Mouse (Mus musculus) large intestine, adult 2 months (tissue): ENCODE data around the gene Tor4a. TPM values are rescaled to one million over a fixed set of nuclear protein-coding genes. Genes with fewer than 3 reads are reported as not detected.
A peak's percentile ranks its signal among the peaks of the same experiment; 100 is the strongest.

Experiments
- DNase-seq: peaks from one replicate; pipeline ENCODE4 v3.0.0-alpha.2; 2012; ENCODE audit warnings: low read depth, low spot score
- WGBS: fragments of 180-500 bp; shearing (Covaris S2); methylation state at CpG from one replicate; pipeline ENCODE4 v1.1.7; 2018; 5-methylcytosine and 5-hydroxymethylcytosine counted together
- polyA plus RNA-seq: library from polyadenylated mRNA; depleted of rRNA; stranded (reverse); fragments of >200 nt; gene quantifications from 2 replicates; pipeline ENCODE4 v1.2.3, GENCODE M21; 2012

The Tor4a gene
- polyA plus RNA-seq, 1 experiment: 22.7 TPM

GRCm38 (mm10) chr2:25227406-25227805, 30.7 kb upstream of the Tor4a start:
- WGBS: 68% methylated on average over 4 of the region's 4 CpGs
- DNase-seq: no peak

DNA sequence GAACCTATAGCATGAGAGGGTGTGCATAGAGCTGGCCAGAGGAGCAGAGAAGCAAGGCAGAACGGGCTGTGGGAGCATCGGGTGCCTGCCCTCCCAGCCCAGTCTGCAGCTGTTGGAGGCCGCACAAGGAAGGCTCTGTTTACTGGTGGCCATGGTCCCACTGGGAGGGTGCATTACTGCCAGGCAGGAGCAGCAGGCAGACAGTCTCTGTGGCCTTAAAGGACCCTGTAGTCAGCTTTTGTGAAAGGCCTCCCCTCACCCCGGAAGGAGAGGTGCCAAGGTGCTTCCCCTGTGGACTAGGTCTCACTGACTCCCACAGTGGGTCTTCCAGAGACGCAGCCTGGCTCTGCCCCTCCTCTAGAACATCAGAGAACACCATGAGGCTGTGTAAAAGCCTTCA, 30.2 kb upstream of the Tor4a start:
- WGBS: 47% methylated on average over 5 of the region's 5 CpGs
- DNase-seq: no peak

DNA sequence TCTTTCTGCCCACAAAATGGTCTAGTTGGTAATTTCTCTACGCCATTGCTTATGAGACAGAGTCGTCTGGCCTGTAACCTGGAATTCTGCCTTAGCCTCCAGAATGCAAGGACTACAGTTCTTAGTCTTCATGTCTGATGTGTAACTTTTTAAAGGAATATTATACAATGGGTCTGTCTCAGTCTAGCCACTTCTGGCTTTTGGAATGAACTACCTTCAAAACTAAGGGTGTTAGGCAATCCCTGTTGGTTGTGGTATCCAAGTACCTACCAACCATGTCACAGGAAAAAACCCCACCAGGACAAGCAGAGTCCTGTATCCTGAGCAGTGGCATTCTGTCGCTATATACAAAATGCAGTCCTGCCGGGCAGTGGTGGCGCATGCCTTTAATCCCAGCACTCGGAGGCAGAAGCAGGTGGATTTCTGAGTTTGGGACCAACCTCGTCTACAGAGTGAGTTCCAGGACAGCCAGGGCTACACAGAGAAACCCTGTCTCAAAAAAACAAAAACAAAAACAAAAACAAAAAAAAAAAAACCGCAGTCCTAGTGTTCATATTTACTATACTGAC, 29.2 kb upstream of the Tor4a start:
- WGBS: 60% methylated on average over 8 of the region's 8 CpGs
- no peak for DNase-seq

DNA sequence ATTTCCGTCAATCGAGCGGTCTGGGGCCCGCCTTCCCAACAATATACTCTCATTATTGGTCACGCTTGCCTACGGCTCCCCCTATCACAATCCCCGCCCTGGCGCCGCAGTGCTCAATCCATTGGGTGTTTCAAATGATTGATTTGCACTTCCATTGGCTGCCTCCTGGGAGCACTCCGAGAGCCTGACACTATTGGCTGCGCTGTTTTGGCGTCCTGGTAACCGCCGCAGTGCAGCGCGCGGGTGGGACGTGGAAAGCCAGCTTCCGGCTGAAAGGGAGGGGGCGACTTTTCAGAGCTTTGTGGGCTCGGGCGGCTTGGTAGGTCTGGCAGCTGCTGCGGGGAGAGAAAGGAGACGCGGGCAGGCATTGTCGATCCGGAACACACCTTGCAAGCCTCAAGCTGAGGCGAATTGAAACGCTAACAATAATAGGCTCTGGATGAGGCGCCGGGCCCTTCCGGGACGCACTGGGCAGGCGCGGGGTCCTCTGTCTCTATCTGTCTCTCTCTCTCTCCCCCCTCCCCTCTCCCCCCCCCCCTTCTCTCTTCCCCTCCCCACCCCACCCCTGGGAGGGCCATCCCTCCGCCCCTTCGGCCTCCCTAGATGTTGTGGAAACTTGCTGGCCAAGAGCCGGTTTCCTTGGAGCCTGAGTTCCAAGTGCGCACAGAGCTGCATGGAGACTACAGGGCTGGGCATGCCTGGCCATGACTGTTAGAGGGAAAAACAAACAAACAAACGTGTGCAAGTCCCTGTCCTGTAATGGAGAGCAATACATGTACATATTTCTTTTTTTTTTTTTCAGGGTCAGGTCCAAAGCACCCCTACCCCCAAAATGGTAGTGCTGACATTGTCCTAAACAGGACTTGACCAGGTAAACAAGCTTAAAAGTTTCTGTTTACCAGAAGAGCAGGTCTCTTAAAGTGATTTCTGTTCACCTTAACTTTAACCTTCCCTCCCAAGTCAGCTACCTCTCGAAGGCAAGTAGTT, 28.4 kb upstream of the Tor4a start:
- 1% methylated on average over 41 of the region's 41 CpGs for WGBS
- DNase-seq: peak; percentile 96

- under 1% methylated on average over 17 of the region's 17 CpGs for WGBS
- no peak for DNase-seq
Observed at GRCm38 (mm10) chr2:25224492-25224765, 27.7 kb upstream of the Tor4a start, which contains the start of gene Tubb4b. Gene Tubb4b, minus strand, starts transcription at chr2:25224702.

- under 1% methylated on average over 53 of the region's 53 CpGs for WGBS
- DNase-seq: no peak
Observed at GRCm38 (mm10) chr2:25223681-25224491, 27.2 kb upstream of the Tor4a start.

- no peak for DNase-seq
- WGBS: 65% methylated on average over 5 of the region's 5 CpGs
Observed at GRCm38 (mm10) chr2:25221331-25221772, 24.7 kb upstream of the Tor4a start.

DNA sequence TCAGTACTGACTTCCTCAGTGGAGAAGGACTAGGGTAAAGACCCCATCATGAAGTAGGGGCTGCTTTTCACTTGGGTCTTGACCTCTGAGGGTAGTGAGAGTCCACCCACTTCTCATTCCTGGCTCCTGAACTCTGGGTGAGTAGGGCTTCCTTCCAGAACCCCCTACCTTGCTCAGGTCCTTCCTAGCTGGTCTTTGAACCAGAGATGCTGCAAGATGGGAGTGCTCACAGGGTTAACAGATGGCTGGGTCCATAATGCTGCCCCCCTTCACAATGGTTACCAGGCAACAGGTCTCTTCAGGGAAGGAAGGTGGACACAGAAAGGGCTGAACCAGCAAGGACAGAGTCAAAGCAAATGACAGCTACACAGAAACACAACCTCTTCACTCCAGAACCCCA, 21.8 kb upstream of the Tor4a start, which contains the start of gene Fam166a:
Fam166a (plus strand) TSS at position 301 of the 400 bp plus-strand sequence.
- DNase-seq: no peak

DNA sequence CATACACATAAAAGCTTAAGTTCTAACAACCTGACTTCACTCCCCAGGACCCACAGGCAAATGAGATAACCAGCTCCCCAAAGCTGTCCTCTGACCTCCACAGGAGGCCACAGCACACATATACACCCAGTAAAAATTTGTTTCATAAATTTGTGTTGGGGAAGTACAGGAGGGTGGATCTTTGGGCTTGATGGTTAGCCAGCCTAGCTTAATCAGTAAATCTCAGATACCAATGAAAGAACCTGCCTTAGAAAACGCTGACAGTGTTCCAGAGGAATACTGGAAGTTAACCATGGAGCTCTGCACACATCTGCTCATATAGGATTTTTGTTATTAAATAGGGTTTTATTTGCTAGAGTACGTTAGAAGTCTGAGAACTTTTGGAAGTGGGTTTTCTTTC, 21.0 kb upstream of the Tor4a start:
- DNase-seq: no peak
- WGBS: 67% methylated on average over 2 of the region's 2 CpGs

GRCm38 (mm10) chr2:25214444-25214843, 17.8 kb upstream of the Tor4a start, which contains the start of gene Stpg3:
Gene Stpg3, minus strand, starts transcription at chr2:25214637.
- 37% methylated on average over 3 of the region's 3 CpGs for WGBS
- DNase-seq: no peak

DNA sequence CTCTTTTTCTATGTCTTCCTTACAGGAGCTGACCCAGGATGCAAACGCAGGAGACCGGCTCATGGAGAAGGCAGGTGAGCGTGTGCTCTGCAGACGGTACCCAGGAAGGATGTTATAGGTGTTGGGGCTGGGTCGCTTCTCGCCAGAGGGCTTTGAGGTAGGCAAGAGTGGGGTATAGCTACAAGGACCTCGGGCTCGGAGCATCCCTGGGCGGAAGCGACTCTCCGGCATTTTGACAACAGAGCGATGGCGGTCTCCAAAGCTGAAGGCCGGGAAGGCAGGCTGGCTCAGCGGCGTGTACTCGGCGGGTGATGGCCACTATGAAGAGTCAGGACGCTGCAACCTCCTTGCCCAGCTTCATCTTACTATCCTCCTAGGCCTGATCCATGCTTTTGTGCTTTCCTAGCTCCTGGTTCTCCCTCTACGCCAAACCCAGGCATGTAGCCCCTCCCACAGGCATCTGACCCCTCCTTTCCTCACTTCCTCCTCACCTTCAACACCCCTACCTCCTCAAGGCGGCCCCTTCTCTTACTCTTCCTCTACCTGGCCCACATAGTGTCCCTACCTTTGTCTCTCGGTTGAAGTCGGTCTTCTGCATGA, 16.7 kb upstream of the Tor4a start:
- WGBS: 76% methylated on average over 23 of the region's 23 CpGs
- no peak for DNase-seq

DNA sequence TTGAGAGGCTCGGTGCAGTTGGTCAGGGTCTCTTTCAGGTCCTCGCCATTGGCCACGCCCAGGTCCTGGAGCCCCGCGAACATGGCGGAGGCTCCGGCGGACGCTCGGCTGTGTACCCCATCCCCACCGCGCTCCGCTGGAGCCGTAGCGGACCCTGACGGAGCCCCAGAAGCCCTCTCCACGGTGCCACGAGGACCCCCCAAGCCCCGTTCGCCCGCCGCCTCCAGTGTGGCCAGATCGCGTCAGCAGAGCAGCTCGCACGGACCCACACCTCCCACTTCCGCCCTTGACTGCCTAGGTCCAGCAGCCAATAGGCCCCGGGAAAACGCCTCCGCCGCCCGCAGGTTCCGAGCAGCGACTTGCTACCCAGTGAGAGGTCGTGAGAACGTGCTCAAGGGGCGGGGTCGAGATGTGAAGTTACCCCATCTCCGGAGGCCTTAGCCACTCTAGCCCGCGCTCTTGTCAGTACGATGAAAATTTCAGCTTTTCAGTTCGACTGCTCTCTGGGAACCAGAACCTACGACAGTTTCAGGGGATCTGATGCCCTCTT, 14.5 kb upstream of the Tor4a start, which contains the start of gene Nelfb:
Nelfb (minus strand) TSS at position 369 of the 550 bp plus-strand sequence.
- WGBS: under 1% methylated on average over 44 of the region's 44 CpGs

GRCm38 (mm10) chr2:25210686-25211085, 14.0 kb upstream of the Tor4a start:
- DNase-seq: no peak
- WGBS: under 1% methylated on average over 24 of the region's 24 CpGs

More for the DNA sequence above, 14.5 kb upstream of the Tor4a start, which contains the start of gene Nelfb:
- no peak for DNase-seq

GRCm38 (mm10) chr2:25207593-25207992, 10.9 kb upstream of the Tor4a start:
- WGBS: 57% methylated on average over 1 of the region's 1 CpGs
- no peak for DNase-seq

GRCm38 (mm10) chr2:25203631-25204214, 7.0 kb upstream of the Tor4a start:
- no peak for DNase-seq
- WGBS: 59% methylated on average over 4 of the region's 4 CpGs

- 92% methylated on average over 2 of the region's 2 CpGs for WGBS
- no peak for DNase-seq
Observed at GRCm38 (mm10) chr2:25200631-25201030, 3.9 kb upstream of the Tor4a start.

- DNase-seq: no peak
Observed at GRCm38 (mm10) chr2:25197946-25198345, 1.3 kb upstream of the Tor4a start.

DNA sequence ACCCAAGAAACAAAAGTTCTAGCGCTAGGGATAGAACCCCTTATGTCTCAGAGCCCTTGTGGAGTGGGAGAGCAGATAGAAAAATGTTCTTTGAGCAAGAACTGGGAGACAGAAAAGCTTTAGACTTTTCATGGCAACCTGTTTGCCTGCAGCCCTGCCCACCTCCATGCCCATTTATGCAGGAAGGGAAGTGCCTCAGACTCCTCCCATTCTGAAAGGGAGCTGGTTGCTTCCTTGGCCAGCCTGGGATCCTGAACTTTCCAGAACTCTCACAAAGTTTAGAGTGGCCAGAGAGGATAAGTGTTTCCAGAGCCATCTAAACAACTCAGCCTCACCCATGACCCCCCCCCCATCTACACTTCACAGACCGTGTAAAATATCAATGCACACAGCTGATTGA, 505 bp upstream of the Tor4a start:
- 16% methylated on average over 2 of the region's 2 CpGs for WGBS
- no peak for DNase-seq
